In the genomic region with DNA sequence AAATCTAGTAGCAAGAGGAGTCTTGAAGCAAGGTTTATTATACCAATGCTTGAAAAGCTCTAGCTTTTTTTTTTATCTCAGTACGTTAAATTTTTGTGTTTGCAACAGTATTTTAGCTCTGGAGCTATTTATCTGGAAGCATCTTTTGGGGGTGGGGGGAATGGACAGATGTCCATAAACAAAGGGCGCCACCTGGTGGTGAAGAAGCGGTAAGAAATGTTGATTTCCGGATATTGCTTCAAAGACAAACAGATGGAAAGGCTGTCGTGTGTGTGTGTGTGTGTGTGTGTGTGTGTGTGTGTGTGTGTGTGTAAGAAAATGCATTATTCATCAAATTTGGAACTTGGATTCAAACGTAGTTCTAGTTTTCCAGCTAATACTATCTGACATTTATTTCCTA, we compare ENCODE assay signal across 9 mouse cellular contexts.
DNase-seq lines count a peak whose midpoint lies in the region; ATAC-seq and TF ChIP-seq lines count a peak whose summit lies in the region.
"Had no signal": no experiment of that assay in that cellular context is flagged by ENCODE, and none has a peak within 500 bp of the region (broad histone marks: within the 10 kb centered on the region; RNA-seq: fewer than 3 reads in every experiment).

No protein-coding gene starts in this region.

- peak; percentile 37 to 81 (median 65) for TF ChIP-seq CTCF in MEL (IDR thresholded peaks at IDR 0.05 in 2 of 3, conservative IDR thresholded peaks at IDR 0.05 in 1 of 3; ENCODE audit: control insufficient read depth in 1 of 3, insufficient read depth in 1 of 3, low read depth in 2 of 3, low read length in 3 of 3, poor library complexity in 1 of 3, severe bottlenecking in 1 of 3)
- peak; percentile 65; the same call in 1 of the 2 replicates for TF ChIP-seq CTCF in brain, embryonic 14.5 days (IDR thresholded peaks at IDR 0.05; ENCODE audit: borderline replicate concordance, extremely low read depth, insufficient read depth, insufficient read length)
- peak; percentile 77 for TF ChIP-seq CTCF in forebrain, postnatal 0 days (IDR thresholded peaks at IDR 0.05; ENCODE audit: low read depth)

- H3K36me3 ChIP-seq in kidney, embryonic 15.5 days: no peaks in the 10 kb centered on the region
- H3K36me3 ChIP-seq in MEL (ENCODE audit: control insufficient read depth in 1 of 2, insufficient read depth in 2 of 2, low read length in 2 of 2): no peaks in the 10 kb centered on the region
- H3K36me3 ChIP-seq in forebrain, postnatal 0 days (ENCODE audit: insufficient read depth): no peaks in the 10 kb centered on the region
- H3K36me3 ChIP-seq: stomach, embryonic 15.5 days had no signal

- no peak for ATAC-seq in kidney, embryonic 15.5 days (replicated peaks; ENCODE audit: low FRiP score)
- ATAC-seq in forebrain, postnatal 0 days: peak; percentile 18; the same call in 1 of the 2 replicates
- ATAC-seq in frontal cortex, adult (ENCODE audit: low TSS enrichment): no peak

- no peaks in the 10 kb centered on the region for H3K79me2 ChIP-seq in MEL (ENCODE audit: control insufficient read depth, insufficient read depth, low read length, poor library complexity)

- TF ChIP-seq RAD21 in MEL (IDR thresholded peaks at IDR 0.05; ENCODE audit: low read depth, low read length): peak; percentile 51

- H3K4me2 ChIP-seq in kidney, embryonic 15.5 days: no peak overlapping the region
- no peak overlapping the region for H3K4me2 ChIP-seq in forebrain, postnatal 0 days (ENCODE audit: low read depth)
- H3K4me2 ChIP-seq: stomach, embryonic 15.5 days had no signal

- H3K4me1 ChIP-seq in kidney, embryonic 15.5 days: peaks cover 33% of the 10 kb centered on the region
- peaks cover 0 to 4% of the 10 kb centered on the region in 2 experiments; a peak in 1 of 4 replicates for H3K4me1 ChIP-seq in MEL (ENCODE audit: control insufficient read depth in 1 of 2, insufficient read depth in 2 of 2, low read length in 2 of 2)
- no peaks in the 10 kb centered on the region; the same call in 1 of the 2 replicates for H3K4me1 ChIP-seq in forebrain, postnatal 0 days (ENCODE audit: insufficient read depth)

- no peak overlapping the region for H3K4me3 ChIP-seq in kidney, embryonic 15.5 days (replicated peaks)
- H3K4me3 ChIP-seq in MEL (ENCODE audit: control insufficient read depth in 1 of 2, insufficient read depth in 1 of 2, low read depth in 2 of 2, low read length in 2 of 2): no peak overlapping the region
- no peak overlapping the region for H3K4me3 ChIP-seq in forebrain, postnatal 0 days (ENCODE audit: low read depth, low read length)
- H3K4me3 ChIP-seq: stomach, embryonic 15.5 days had no signal

- no peak overlapping the region for H3K27ac ChIP-seq in kidney, embryonic 15.5 days
- H3K27ac ChIP-seq in MEL (ENCODE audit: control insufficient read depth, low read depth, low read length): no peak overlapping the region
- no peak overlapping the region for H3K27ac ChIP-seq in forebrain, postnatal 0 days (ENCODE audit: low read depth, low read length)
- H3K27ac ChIP-seq: stomach, embryonic 15.5 days had no signal

- TF ChIP-seq POLR2A in MEL (IDR thresholded peaks at IDR 0.05; ENCODE audit: control insufficient read depth in 1 of 2, insufficient read depth in 1 of 2, low read depth in 1 of 2, low read length in 2 of 2, poor library complexity in 1 of 2): no peak
- no peak for TF ChIP-seq POLR2A in brain, embryonic 14.5 days (IDR thresholded peaks at IDR 0.05; ENCODE audit: borderline replicate concordance, extremely low read depth, insufficient read depth, insufficient read length, poor library complexity, severe bottlenecking)

- peak; percentile 52 for DNase-seq in kidney, adult 9 months
- peak; percentile 66 for DNase-seq in MEL (ENCODE audit: low read depth, low spot score)
- DNase-seq in brain, embryonic 14.5 days (ENCODE audit: low read depth): peak; percentile 87
- DNase-seq in forebrain, postnatal 0 days: peak; percentile 82
- DNase-seq in left cerebral cortex, postnatal 4 days: peak; percentile 78
- peak; percentile 29 to 74 for DNase-seq in spleen, postnatal 4 days (ENCODE audit: low spot score in 2 of 2)

- WGBS in kidney, embryonic 15.5 days: 3% methylated on average over 6 of the region's 6 CpGs
- 1% methylated on average over 6 of the region's 6 CpGs for WGBS in forebrain, postnatal 0 days

- intact Hi-C loops in left cerebral cortex, postnatal 4 days (cut with DNase I): loop anchor here (5.0 kb wide), 1 partner anchor 436 kb away; no protein-coding TSS in a partner anchor

- TF ChIP-seq EP300 in MEL (IDR thresholded peaks at IDR 0.05; ENCODE audit: low read depth in 1 of 2, low read length in 2 of 2): peak in 1 of 2 experiments; percentile 9; a peak in 1 of 4 replicates

- H3K27me3 ChIP-seq in kidney, embryonic 15.5 days: no peaks in the 10 kb centered on the region
- H3K27me3 ChIP-seq in MEL (ENCODE audit: control insufficient read depth in 1 of 2, insufficient read depth in 2 of 2, low read length in 2 of 2): peaks cover 0 to 3% of the 10 kb centered on the region in 2 experiments; a peak in 2 of 4 replicates
- no peaks in the 10 kb centered on the region for H3K27me3 ChIP-seq in forebrain, postnatal 0 days (ENCODE audit: insufficient read depth, low read length)
- H3K27me3 ChIP-seq: stomach, embryonic 15.5 days had no signal

- H3K9ac ChIP-seq in kidney, embryonic 15.5 days: no peak overlapping the region
- H3K9ac ChIP-seq in MEL (ENCODE audit: control insufficient read depth, low read depth, low read length, poor library complexity, severe bottlenecking): no peak overlapping the region
- H3K9ac ChIP-seq in forebrain, postnatal 0 days: no peak overlapping the region
- H3K9ac ChIP-seq: stomach, embryonic 15.5 days had no signal

- no peaks in the 10 kb centered on the region for H3K9me3 ChIP-seq in kidney, embryonic 15.5 days (replicated peaks)
- no peaks in the 10 kb centered on the region for H3K9me3 ChIP-seq in MEL (replicated peaks; ENCODE audit: insufficient read depth, low read length)
- no peaks in the 10 kb centered on the region for H3K9me3 ChIP-seq in forebrain, postnatal 0 days (ENCODE audit: low read length)
- H3K9me3 ChIP-seq: stomach, embryonic 15.5 days had no signal

TF ChIP-seq in MEL, 35 proteins besides CTCF, POLR2A, EP300 and RAD21:
- TF ChIP-seq TBP (IDR thresholded peaks at IDR 0.05; ENCODE audit: low read depth, low read length) (no peak), GATA1 (IDR thresholded peaks at IDR 0.05; ENCODE audit: low read depth, low read length) (0 out of 2 replicates have a peak, but pooled peaks have one; percentile 35), SMC3 (IDR thresholded peaks at IDR 0.05; ENCODE audit: low read depth, low read length) (peak; percentile 80), ZMIZ1 (IDR thresholded peaks at IDR 0.05; ENCODE audit: low read depth, low read length) (no peak), MAZ (IDR thresholded peaks at IDR 0.05; ENCODE audit: low read depth, low read length) (peak; percentile 62), ZC3H11A (IDR thresholded peaks at IDR 0.05; ENCODE audit: low read depth, low read length) (peak; percentile 50; the same call in 1 of the 2 replicates)
TF ChIP-seq in MEL: peak in this region for 4.
